Mouse (Mus musculus) adrenal gland (tissue): ENCODE measurements around the gene Utp15.

Experiments
- intact Hi-C: fragments of 180-260 bp; cut with DNase I; formaldehyde crosslinking; loops from one replicate; pipeline ENCODE4 v1.15.1; 2025
- long read RNA-seq, 2 experiments: library from polyadenylated mRNA; unstranded; transcript quantifications; one replicate each; pipeline ENCODE4 v2.0.0; 2020; ENCODE audit warnings: borderline replicate concordance in 1 of 2; ENCODE audit not compliant: insufficient replicate concordance in 1 of 2

Gene Utp15
- long read RNA-seq, experiment 1, full-length matches to known transcripts: 14 of 20 reads
- long read RNA-seq, experiment 1, partial matches to known transcripts: 0 of 20 reads
- long read RNA-seq, experiment 1, other reads (novel, unspliced or antisense): 6 of 20 reads
- long read RNA-seq, experiment 2, full-length matches to known transcripts: 12 of 26 reads
- long read RNA-seq, experiment 2, partial matches to known transcripts: 8 of 26 reads
- long read RNA-seq, experiment 2, other reads (novel, unspliced or antisense): 6 of 26 reads

DNA sequence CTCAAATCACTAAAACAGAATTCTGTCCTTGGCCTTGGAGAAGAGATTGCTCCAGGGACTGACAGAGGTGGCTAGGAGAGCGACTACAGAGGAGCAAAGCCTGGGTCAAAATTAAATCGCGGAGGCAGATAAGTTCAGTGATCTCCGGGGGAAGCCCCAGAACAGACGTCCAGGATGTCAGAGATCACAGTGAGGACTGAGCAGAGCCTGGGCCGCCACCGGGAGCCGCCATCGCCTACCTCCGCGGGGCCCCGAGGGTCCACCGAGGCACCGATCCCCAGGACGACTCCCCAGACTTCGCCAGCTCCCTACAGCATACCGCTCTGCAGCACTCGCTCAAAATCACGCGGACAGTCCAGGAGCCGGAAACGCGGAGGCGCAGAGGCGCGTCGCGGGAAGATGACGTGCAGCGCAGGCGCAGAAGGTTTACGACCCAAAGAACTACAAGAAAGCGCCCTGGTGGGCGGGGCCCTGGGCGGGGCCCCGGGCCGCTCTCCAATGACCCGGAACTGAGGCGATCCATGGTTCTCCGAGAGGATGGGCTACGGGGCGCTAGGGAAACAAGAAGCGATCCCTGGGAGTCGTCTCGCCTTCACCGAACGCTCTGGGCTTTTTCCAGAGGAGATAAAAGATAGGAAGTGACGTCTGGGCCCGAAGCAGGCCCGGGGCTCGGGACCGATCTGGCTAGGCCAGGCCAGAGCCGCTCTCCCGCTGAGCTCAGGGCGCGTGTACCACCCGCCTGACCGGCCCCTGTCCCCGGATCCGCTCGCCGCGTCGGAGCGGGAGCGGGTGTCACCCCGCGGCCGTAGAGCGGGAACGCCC, at the start of gene Utp15, which contains the start of gene Ankra2:
Gene Utp15 (minus strand): TSS at position 406 of the 822 bp plus-strand sequence.
Gene Ankra2 (plus strand): TSS at position 439 of the 822 bp plus-strand sequence.
- intact Hi-C loops: no loop called here

DNA sequence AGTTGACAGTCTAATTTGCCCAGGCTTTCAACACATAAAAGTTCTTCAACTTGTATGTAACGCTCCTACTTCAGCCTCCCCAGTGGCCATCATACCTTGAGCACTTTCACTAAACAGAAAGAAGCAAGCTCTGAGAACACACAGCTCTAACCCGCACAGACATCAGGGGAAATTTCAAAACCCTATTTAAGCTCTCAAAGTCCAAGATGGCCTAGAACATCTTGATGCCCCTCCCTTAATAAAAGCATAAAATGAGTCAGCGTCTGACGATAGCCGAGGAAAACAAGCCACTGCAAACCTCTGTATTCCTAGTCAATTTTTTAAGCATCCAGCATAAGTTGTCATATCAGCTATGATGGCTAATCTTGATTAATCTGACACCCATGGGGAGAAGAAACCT, 48.8 kb upstream of the Utp15 start:
- intact Hi-C loops: loop anchor here (5.0 kb wide), 1 partner anchor 39 kb away; no protein-coding TSS in a partner anchor

DNA sequence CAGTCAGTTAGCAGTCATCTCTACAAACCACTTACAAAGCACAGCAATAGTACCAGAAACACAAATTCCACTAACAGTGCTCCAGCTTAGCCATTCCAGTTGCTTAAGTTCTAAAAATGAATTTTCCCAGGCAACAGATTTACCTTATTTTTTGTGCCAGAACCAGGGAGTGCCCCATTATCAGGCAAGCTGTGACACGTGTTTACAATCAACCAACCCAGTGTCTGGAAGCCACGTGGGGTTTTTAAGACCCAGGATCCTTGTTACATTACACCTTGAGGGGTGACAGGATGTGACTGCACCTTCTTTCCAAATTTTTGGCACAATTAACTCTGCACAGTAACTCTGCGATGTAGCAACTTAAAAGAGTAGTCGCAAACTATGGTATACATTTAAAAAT, 45.9 kb upstream of the Utp15 start:
- intact Hi-C loops: no loop called here

DNA sequence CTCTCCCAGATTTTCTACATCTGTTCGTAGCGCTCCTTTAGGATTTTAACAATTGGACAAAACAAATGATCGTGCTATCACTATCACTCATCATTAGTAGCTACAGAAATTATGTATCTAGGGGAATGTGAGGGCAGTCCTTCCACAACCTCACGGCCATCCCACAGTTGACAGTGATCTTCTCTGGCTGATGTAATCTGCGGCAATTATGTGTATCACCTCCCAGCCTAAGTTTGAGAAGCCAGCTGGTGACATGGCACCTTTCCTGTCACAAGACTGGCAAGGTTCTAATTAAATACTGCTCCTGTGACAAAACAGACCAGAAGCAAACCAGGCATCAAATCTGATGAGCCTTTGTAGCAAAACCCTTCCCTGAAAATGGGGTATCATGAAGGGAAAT, 45.2 kb upstream of the Utp15 start:
- intact Hi-C loops: no loop called here

DNA sequence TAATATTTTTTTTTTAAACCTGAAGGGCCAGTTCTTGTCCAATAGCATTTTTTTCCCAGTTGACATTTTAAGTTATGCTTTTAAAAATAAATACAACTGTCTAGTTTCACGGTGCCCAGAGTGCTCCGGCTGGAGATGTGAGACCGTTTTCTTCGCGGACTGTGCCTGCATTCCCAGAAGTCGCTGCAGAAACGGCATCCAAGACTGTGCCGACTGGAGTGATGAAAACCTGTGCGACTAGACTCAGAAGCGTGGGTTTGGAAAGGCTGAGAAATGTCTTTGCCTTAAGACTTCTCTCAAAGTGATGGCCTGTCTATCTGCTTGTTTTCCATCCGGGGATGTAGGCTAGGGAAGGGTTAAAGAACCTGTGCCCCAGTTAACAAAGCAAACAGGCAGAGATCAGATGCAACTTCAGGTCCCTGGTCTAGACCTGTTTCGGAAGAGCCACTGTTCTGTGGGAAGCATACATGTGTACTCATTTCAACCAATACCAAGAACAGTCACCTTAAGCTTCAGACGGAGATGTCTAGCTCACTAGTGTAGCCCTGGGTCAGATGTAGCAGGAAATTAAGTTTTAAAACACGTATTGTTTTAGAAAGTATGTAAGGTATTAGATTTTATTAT, 44.1 kb upstream of the Utp15 start:
- intact Hi-C loops: no loop called here

DNA sequence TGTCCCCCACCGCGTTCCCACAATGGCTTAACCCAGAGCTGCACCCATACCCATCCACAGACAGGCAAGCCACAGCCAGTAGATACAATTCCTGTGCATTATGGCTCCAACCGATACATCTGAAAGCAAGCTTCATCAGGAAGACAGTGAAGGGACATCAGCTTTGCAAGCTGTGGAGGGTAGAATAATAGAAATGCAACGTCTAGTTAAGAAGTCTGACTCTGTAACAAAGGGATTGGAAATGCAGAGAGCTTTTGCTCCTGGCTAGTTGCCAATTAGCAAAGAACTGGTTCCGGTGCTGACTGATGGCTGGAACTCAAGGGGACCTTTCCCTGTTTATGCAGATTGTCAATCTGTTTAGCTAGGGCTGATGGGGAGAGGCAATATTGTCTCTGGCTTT, 43.6 kb upstream of the Utp15 start:
- intact Hi-C loops: no loop called here

DNA sequence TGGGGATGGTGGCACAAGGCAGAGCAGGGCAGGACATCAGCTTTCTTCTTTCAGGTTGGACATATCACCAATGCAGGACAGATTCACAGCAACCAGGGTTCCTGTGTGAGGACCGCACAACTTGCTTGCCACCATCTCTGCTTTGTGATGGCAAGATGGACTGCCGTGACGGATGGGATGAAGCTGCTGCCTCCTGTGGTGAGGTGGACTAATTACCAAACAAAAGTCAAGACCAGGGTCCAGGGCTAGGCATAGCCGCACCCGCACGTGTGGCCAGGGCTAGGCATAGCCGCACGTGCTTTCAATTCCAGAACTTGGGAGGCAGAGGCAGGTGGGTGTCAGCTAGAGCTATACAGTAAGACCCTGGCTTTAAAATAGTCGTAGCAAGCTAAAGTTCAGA, 42.4 kb upstream of the Utp15 start:
- intact Hi-C loops: no loop called here

DNA sequence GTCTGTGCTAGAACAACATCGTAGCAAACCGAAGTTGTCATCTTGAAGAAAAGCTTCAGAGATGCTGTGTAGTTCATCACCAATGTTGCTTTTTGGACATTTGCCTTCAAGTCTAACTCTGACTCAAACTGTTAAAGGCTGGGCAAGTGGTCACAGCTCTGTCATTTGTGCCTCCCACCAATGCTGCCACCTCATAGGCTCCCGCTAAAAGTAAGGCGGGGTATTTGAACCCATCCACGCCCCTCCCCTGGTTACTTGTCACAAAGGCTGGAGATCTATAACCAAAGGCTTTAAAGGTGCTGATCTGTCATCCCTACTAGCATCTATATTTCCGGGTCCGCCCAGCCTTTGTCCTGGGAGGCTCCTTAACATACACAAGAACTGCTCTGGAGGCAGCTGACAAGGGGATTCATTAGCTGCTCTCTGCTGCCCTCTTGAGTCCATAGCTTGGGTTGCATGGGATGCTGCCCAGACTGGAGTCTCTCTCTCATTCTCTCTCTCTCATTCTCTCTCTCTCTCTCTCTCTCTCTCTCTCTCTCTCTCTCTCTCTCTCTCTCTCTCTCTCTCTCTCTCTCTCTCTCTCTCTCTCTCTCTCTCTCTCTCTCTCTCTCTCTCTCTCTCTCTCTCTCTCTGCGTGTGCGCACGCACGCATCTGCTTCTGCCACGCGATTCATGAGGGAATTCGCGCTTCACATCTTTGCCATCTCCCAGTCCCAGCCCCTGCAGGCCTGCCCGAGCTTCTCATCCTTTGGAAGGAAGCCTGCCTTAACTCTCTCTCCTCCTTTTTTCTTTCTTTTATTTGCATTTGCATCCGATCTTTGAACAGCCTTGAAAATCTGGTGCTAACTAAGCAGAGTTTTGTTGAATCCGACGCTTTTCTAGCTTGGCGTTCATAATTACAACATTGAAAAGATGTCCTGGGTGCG, 36.3 kb upstream of the Utp15 start:
- intact Hi-C loops: loop anchor here (2.0 kb wide), 1 partner anchor 268 kb away; no protein-coding TSS in a partner anchor

DNA sequence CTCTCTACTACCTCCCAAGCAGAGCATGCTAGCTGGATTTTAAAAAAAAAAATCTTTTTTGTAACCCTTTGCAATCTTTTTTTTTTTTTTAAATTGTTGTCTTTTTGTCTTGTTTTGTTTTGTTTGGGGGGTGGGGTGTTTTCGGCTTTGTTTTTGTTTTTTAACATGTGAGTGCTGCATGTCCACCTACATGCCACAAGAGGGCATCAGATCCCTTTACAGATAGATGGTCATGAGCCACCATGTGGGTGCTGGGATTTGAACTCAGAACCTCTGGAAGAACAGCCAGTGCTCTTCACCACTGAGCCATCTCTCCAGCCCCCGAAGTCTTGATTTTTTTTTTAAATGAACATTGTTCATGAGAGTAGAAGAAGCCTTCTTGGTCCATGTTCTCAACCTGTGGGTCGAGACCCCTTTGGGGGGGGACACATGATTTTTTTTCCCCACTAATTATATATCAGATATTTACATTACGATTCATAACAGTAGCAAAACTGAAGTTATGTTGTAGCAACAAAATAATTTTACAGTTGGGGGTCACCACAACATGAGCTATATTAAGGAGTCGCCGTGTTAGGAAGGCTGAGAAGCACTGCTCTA, 35.1 kb upstream of the Utp15 start:
- intact Hi-C loops: loop anchor here (2.0 kb wide), 1 partner anchor 267 kb away; no protein-coding TSS in a partner anchor

DNA sequence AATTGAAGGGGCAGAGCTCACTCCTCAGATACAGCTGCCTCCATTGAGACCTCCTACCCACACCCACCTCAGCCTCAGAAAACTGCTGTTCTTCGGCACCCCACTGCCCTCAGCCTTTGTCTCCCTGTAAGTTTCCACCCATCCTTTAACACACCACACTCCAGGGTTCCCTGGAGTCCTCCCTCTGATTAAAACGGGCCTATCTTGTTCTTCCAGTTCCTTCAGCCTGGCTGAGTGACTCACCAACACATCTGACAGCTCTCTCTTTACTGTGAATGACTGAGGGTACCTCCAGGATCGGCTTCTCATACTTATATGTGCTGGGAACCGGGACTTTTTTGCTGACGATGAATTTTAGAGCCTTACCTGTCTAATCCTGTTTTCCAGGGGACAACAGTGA, 33.2 kb upstream of the Utp15 start:
- intact Hi-C loops: no loop called here

DNA sequence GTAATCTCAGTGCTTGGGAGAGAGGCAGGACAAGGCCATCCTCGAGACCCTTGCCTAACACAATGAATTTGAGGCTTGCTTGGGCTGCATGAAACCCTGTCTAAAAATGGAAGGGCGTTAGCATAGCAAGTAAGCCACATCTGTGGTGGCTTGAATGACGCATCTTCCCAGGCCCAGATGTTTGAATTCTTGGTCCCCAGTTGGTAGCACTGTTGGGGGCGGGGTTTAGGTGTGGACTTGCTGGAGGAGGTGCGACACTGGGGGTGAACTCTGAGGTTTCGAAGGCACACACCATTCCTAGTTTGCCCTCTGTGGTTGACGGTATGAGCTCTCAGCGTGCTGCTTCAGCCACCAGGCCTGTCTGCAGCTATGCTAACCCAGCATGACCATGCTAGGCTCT, 28.9 kb upstream of the Utp15 start:
- intact Hi-C loops: no loop called here

DNA sequence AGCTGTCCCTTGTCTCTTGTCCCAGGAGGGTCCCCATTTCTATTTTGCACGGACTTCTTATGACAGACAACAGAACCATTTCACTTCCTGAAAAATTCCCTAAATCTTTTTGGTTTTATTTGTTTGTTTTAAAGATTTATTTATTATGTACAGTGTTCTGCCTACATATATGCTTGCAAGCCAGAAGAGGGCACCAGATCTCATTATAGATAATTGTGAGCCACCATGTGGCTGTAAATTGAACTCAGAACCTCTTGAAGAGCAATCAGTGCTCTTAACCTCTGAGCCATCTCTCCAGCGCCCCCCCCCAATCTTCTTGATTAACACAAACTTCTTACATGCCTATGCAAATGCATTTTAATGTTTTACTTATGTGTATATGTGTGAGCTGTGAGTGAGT, 27.9 kb upstream of the Utp15 start:
- intact Hi-C loops: no loop called here

DNA sequence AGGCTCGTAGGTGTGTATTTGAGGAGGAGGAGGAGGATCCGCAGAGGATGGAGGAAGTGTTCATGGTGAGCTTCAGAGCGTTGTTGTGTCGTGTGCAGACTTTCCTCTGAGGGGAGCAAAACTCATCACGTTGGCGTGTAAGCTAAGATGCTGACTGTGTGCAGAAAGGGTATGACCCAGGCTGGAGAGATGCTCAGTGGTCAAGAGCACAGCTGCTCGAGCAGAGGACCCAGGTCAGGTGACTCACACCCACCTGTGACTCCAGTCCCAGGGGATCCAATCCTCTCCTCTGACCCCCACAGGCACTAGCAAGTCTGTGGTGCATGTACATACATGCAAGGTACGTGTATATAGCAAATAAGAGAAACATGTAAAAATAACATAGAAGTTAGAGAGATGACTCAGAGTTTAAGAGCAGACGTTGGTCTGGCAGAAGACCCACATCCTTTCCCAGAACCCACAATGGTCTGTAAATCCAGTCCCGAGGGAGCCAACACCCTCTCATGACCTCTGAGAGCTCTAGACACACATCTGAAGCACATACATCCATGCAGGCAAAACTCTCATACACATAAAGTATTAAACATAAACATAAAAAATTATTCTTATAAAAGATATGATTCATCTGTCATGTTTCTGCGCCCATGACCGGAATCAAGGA, 18.3 kb upstream of the Utp15 start:
- intact Hi-C loops: no loop called here

DNA sequence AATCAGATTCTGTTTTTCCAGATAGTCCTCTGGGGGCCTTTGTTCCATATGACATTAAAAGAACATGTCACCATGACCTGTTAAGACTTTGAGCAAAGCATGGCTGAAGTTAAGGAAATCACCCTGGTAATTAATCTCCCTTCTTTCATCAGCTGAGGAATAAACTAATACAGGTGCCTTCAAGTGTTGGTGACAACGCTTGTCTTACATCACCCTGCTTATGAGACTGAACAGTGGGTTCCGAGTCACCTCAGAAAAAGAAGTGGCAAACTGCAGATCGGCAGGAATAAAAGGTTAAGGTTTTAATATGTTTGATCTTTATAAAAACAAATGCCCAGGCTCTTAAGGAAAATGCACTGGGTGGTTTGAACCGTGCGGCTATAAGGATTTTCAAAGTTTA, 16.8 kb upstream of the Utp15 start, which contains the start of gene Gm21976:
Gene Gm21976 (plus strand): TSS at position 202 of the 400 bp plus-strand sequence.
- intact Hi-C loops: no loop called here

DNA sequence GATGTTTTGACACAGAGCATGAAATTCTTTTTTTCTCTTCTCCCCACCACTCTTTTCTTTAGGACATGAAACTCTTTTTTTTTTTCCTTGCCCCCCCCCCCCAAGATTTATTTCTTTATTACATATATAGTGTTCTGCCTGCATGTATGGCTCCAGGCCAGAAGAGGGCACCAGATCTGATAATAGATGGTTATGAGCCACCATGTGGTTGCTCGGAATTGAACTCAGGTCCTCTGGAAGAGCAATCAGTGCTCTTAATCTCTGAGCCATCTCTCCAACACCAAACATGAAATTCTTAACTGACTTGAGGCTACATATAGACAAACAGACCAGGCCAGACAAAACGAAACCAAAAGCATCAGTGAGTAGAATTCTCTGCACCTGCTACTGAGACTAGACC, 14.7 kb upstream of the Utp15 start:
- intact Hi-C loops: no loop called here

DNA sequence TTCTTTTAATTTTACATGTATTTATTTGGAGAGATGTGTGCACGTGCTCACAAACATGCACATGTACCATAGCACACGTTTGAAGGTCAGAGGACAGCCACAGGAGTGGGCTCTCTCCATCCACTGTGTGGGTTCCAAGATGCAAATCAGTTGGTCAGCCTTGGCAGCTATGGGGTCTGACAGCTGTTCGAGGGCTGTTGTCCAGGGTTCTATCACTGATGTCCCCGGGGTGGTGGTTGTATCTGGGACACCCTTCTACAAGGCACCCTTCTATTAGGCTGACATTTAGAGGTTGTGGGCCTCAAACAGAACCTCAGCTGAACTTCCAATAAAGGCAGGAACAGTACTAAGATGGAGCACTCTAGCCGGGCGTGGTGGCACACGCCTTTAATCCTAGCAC, 13.4 kb upstream of the Utp15 start:
- intact Hi-C loops: no loop called here

DNA sequence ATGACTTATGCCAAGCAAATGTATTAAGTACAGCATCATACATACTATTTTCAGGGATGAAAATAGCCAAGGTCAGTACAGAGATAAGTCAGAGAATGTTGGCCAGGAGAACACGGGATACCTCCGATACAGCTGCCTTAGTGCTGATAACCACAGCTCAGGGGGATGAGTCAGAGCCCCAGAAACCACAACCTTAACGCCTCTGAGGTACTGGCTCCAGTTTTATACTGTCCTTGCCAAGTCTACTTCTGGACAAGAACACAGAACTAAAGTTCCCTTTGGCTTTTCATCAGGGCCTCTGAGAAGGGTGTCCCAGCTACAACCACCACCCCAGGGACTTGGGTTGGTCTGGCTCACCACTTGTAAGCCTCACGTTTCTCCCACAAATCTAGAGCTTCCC, 12.8 kb upstream of the Utp15 start:
- intact Hi-C loops: no loop called here

DNA sequence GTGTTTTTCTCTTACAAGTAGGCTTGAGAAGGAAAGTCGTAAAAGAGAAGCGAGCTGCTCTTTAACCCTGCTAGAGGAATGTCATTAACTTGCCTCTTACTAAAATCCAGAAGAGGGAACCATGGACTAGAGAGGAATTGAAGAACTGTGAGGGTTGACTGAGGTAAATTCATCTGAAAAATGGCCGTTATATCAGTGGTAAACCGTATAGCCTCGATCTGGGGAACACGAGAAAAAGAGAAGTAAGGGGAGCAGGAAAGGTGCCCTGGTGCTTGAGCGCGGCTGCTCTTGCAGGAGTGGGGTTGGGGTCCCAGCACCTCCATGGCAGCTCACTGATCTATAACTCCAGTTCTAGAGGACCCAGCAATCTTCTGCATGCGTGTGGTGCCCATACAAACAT, 11.2 kb upstream of the Utp15 start:
- intact Hi-C loops: loop anchor here (5.0 kb wide), 1 partner anchor 38 kb away; no protein-coding TSS in a partner anchor

DNA sequence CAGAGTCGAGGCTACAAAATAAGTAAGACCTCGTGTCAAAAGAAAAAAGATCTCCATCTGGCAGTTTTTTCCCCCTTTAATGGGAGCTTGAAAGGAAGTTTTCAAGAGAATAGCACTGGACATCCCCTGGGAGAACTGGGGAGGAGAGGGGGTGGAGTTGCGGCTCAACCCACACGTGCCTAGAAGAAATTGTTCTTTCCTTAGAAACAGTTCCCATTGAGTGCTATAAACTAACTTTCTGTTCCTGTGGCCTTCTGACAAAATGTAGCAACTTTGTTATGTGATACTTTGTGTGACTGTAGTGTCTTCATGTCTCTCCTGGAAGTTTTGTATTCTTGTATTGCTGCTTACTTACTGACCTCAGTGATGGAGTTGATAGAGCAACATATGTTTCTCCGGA, 1.3 kb upstream of the Utp15 start:
- intact Hi-C loops: no loop called here

DNA sequence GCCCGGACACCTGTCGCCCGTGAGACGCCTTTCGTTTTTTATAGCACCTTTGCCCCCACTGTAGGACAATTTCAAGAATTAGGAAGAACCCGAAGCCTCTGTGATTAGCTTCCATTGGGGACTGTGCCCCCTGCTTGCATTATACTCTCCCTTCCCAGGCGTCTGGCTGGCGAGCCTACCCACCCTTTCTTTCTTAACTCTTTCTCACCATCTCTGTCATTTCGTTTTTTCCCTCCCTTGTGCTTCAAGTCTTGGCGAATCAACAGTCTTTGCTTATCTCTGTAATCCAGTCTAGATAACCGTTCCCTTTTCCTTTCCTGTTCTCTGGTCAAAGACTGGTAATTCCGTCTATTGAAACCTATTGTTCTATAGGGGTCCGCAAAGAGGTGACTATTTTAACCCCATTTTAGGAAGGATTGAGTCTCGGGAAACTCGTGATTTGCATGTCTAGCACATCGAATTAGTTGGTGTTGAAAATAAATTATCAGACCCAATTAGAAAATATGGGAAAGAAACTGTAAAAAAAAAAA, 682 bp upstream of the Utp15 start:
- intact Hi-C loops: no loop called here
